ENCODE assay signal across 8 mouse cellular contexts in genomic region chr11:116198132-116198531, GRCm38 (mm10). TPM values are rescaled to one million over a fixed set of nuclear protein-coding genes. Genes with fewer than 3 reads are reported as not detected.
DNase-seq lines count a peak whose midpoint lies in the region; ATAC-seq lines count a peak whose summit lies in the region.

No protein-coding gene starts in this region.

- no peaks in the 10 kb centered on the region for H3K27me3 ChIP-seq in kidney, embryonic 16.5 days (ENCODE audit: insufficient read depth, low read length)
- no peaks in the 10 kb centered on the region for H3K27me3 ChIP-seq in hindbrain, embryonic 16.5 days (replicated peaks; ENCODE audit: control insufficient read depth, insufficient read depth, low read length)
- no peaks in the 10 kb centered on the region for H3K27me3 ChIP-seq in midbrain, embryonic 16.5 days (ENCODE audit: control insufficient read depth, insufficient read depth, low read depth, low read length)

- peaks cover 5% of the 10 kb centered on the region; the same call in 1 of the 2 replicates for H3K36me3 ChIP-seq in kidney, embryonic 16.5 days (ENCODE audit: insufficient read depth, low read length)
- H3K36me3 ChIP-seq in hindbrain, embryonic 16.5 days (ENCODE audit: control insufficient read depth, insufficient read depth, low read length): no peaks in the 10 kb centered on the region; the same call in 1 of the 2 replicates
- peaks cover 12% of the 10 kb centered on the region for H3K36me3 ChIP-seq in midbrain, embryonic 16.5 days (ENCODE audit: control insufficient read depth, insufficient read depth, low read length)

- H3K27ac ChIP-seq in kidney, embryonic 16.5 days (ENCODE audit: low read length): peak overlapping the region; percentile 98
- peak overlapping the region; percentile 95 for H3K27ac ChIP-seq in hindbrain, embryonic 16.5 days (ENCODE audit: low read depth, low read length)
- H3K27ac ChIP-seq in midbrain, embryonic 16.5 days (ENCODE audit: low read length): peak overlapping the region; percentile 99

- DNase-seq in kidney, postnatal 36 days: no peak
- peak; percentile 23 for DNase-seq in c-Kit-positive CD71-positive TER-119-positive erythroid progenitor cells, embryonic 14.5 days (ENCODE audit: low spot score)
- DNase-seq in adrenal gland, postnatal 25 days: no peak
- no peak for DNase-seq in B cell, adult 2 months
- DNase-seq in gastrocnemius, postnatal 36 days: no peak

- peak overlapping the region; percentile 86 for H3K4me3 ChIP-seq in kidney, embryonic 16.5 days (ENCODE audit: low read length)
- peak overlapping the region; percentile 65 for H3K4me3 ChIP-seq in hindbrain, embryonic 16.5 days (ENCODE audit: low read length)
- H3K4me3 ChIP-seq in midbrain, embryonic 16.5 days (ENCODE audit: low read depth, low read length): peak overlapping the region; percentile 80

- H3K9ac ChIP-seq in kidney, embryonic 16.5 days (replicated peaks; ENCODE audit: low read length): peak overlapping the region; percentile 96
- peak overlapping the region; percentile 83 for H3K9ac ChIP-seq in hindbrain, embryonic 16.5 days (ENCODE audit: low read depth, low read length)
- H3K9ac ChIP-seq in midbrain, embryonic 16.5 days (ENCODE audit: low read depth, low read length): peak overlapping the region; percentile 92

- no peak for ATAC-seq in kidney, embryonic 16.5 days (ENCODE audit: low FRiP score, low TSS enrichment)
- ATAC-seq in hindbrain, embryonic 16.5 days: no peak; the same call in 1 of the 2 replicates
- ATAC-seq in midbrain, embryonic 16.5 days: no peak; the same call in 1 of the 2 replicates

- H3K4me2 ChIP-seq in kidney, embryonic 16.5 days (replicated peaks; ENCODE audit: low read depth, low read length): peak overlapping the region; percentile 60
- peak overlapping the region; percentile 70 for H3K4me2 ChIP-seq in hindbrain, embryonic 16.5 days (ENCODE audit: low read length)
- H3K4me2 ChIP-seq in midbrain, embryonic 16.5 days (ENCODE audit: low read length): peak overlapping the region; percentile 62

- intact Hi-C loops in gastrocnemius, postnatal 36 days (cut with DNase I): no loop called here

- WGBS in kidney, embryonic 16.5 days: 21% methylated on average over 13 of the region's 13 CpGs
- 21% methylated on average over 13 of the region's 13 CpGs for WGBS in hindbrain, embryonic 16.5 days
- WGBS in midbrain, embryonic 16.5 days: 21% methylated on average over 13 of the region's 13 CpGs

- H3K4me1 ChIP-seq in kidney, embryonic 16.5 days (ENCODE audit: insufficient read depth, low read length): peaks cover 22% of the 10 kb centered on the region
- H3K4me1 ChIP-seq in hindbrain, embryonic 16.5 days (ENCODE audit: control insufficient read depth, insufficient read depth, low read depth, low read length): peaks cover 14% of the 10 kb centered on the region
- peaks cover 34% of the 10 kb centered on the region for H3K4me1 ChIP-seq in midbrain, embryonic 16.5 days (ENCODE audit: control insufficient read depth, insufficient read depth, low read length)

- H3K9me3 ChIP-seq in kidney, embryonic 16.5 days (ENCODE audit: low read length): no peaks in the 10 kb centered on the region
- no peaks in the 10 kb centered on the region for H3K9me3 ChIP-seq in hindbrain, embryonic 16.5 days (ENCODE audit: control insufficient read depth, low read length)
- no peaks in the 10 kb centered on the region for H3K9me3 ChIP-seq in midbrain, embryonic 16.5 days (replicated peaks; ENCODE audit: control insufficient read depth, low read length, poor library complexity, severe bottlenecking)

RNA-seq across cellular contexts. Expression of gene Ten1, which starts 0.5 kb away (rescaled TPM):
- 85.0 and 85.9 TPM in 2 replicates for polyA plus RNA-seq in kidney, embryonic 16.5 days (2015; fragmentation: Nextera tagmentation; extraction: Ambion mirVana)
- polyA plus RNA-seq in hindbrain, embryonic 16.5 days (2015; fragmentation: Nextera tagmentation; extraction: Ambion mirVana): 92.1 and 106 TPM in 2 replicates
- polyA plus RNA-seq in midbrain, embryonic 16.5 days (2015; fragmentation: Nextera tagmentation; extraction: Ambion mirVana): 82.0 and 82.5 TPM in 2 replicates
- total RNA-seq in adrenal gland, postnatal 25 days (2021): 21.5 and 27.1 TPM in 2 replicates
- total RNA-seq in gastrocnemius, postnatal 36 days (2021): 10 to 100 TPM; 19.2 to 21.9 TPM

RNA-seq across cellular contexts. Expression of gene Acox1, which starts 0.7 kb away (rescaled TPM):
- 46.1 and 48.8 TPM in 2 replicates for polyA plus RNA-seq in kidney, embryonic 16.5 days (2015; fragmentation: Nextera tagmentation; extraction: Ambion mirVana)
- 67.8 and 73.1 TPM in 2 replicates for polyA plus RNA-seq in hindbrain, embryonic 16.5 days (2015; fragmentation: Nextera tagmentation; extraction: Ambion mirVana)
- polyA plus RNA-seq in midbrain, embryonic 16.5 days (2015; fragmentation: Nextera tagmentation; extraction: Ambion mirVana): 64.0 and 71.5 TPM in 2 replicates
- total RNA-seq in adrenal gland, postnatal 25 days (2021): 182 and 184 TPM in 2 replicates
- total RNA-seq in gastrocnemius, postnatal 36 days (2021): 10 to 100 TPM; 62.6 to 80.1 TPM

RNA-seq across cellular contexts. Expression of gene Fbf1, which starts 30.2 kb away (rescaled TPM):
- polyA plus RNA-seq in kidney, embryonic 16.5 days (2015; fragmentation: Nextera tagmentation; extraction: Ambion mirVana): 38.7 and 45.6 TPM in 2 replicates
- polyA plus RNA-seq in hindbrain, embryonic 16.5 days (2015; fragmentation: Nextera tagmentation; extraction: Ambion mirVana): 49.5 and 55.5 TPM in 2 replicates
- 69.4 and 77.1 TPM in 2 replicates for polyA plus RNA-seq in midbrain, embryonic 16.5 days (2015; fragmentation: Nextera tagmentation; extraction: Ambion mirVana)
- total RNA-seq in adrenal gland, postnatal 25 days (2021): 47.4 and 53.0 TPM in 2 replicates
- 1 to 10 TPM; 9.3 to 9.8 TPM for total RNA-seq in gastrocnemius, postnatal 36 days (2021)

RNA-seq across cellular contexts. Expression of gene Evpl, which starts 39.7 kb away (rescaled TPM):
- polyA plus RNA-seq in kidney, embryonic 16.5 days (2015; fragmentation: Nextera tagmentation; extraction: Ambion mirVana): 3.5 and 4.1 TPM in 2 replicates
- polyA plus RNA-seq in hindbrain, embryonic 16.5 days (2015; fragmentation: Nextera tagmentation; extraction: Ambion mirVana): 1.1 and 1.2 TPM in 2 replicates
- 0.88 and 1.3 TPM in 2 replicates for polyA plus RNA-seq in midbrain, embryonic 16.5 days (2015; fragmentation: Nextera tagmentation; extraction: Ambion mirVana)
- 1.00 and 1.5 TPM in 2 replicates for total RNA-seq in adrenal gland, postnatal 25 days (2021)
- under 1 TPM; 0.05 to 0.07 TPM for total RNA-seq in gastrocnemius, postnatal 36 days (2021)

RNA-seq across cellular contexts. Expression of gene Mrpl38, which starts 59.5 kb away (rescaled TPM):
- 119 and 120 TPM in 2 replicates for polyA plus RNA-seq in kidney, embryonic 16.5 days (2015; fragmentation: Nextera tagmentation; extraction: Ambion mirVana)
- 84.0 and 86.8 TPM in 2 replicates for polyA plus RNA-seq in hindbrain, embryonic 16.5 days (2015; fragmentation: Nextera tagmentation; extraction: Ambion mirVana)
- 80.3 and 84.6 TPM in 2 replicates for polyA plus RNA-seq in midbrain, embryonic 16.5 days (2015; fragmentation: Nextera tagmentation; extraction: Ambion mirVana)
- total RNA-seq in adrenal gland, postnatal 25 days (2021): 86.5 and 103 TPM in 2 replicates
- 10 to 100 TPM; 49.4 to 49.9 TPM for total RNA-seq in gastrocnemius, postnatal 36 days (2021)
